Mouse (Mus musculus): ENCODE results near the gene Rdh5. TPM values are rescaled to one million over a fixed set of nuclear protein-coding genes. Genes with fewer than 3 reads are reported as not detected.

Rdh5 gene
- polyA plus RNA-seq, 1 experiment from 2014 or later: 13.0 TPM

- Histone ChIP-seq H3K4me1 (replicated peaks; ENCODE audit: control insufficient read depth, insufficient read depth, low read length) (no peaks in the 10 kb centered on the region), H3K27ac (ENCODE audit: low read depth, low read length) (no peak overlapping the region), H3K9ac (ENCODE audit: low read depth, low read length) (no peak overlapping the region), H3K4me2 (replicated peaks; ENCODE audit: low read depth) (no peak overlapping the region), H3K36me3 (ENCODE audit: control insufficient read depth, insufficient read depth) (no peaks in the 10 kb centered on the region), H3K9me3 (ENCODE audit: control insufficient read depth) (no peaks in the 10 kb centered on the region), H3K27me3 (replicated peaks; ENCODE audit: control insufficient read depth, insufficient read depth, low read length) (no peaks in the 10 kb centered on the region), H3K4me3 (ENCODE audit: low read depth, low read length) (no peak overlapping the region)
- 83% methylated on average over 3 of the region's 3 CpGs for WGBS
- ATAC-seq: no peak
- TF ChIP-seq CTCF (IDR thresholded peaks at IDR 0.05; ENCODE audit: low read depth): no peak
Measured at GRCm38 (mm10) chr10:128902409-128902988, 20.2 kb downstream of the Rdh5 start.

GRCm38 (mm10) chr10:128901409-128901808 is 21.3 kb downstream of the Rdh5 start:
- H3K9me3 ChIP-seq (ENCODE audit: control insufficient read depth): no peaks in the 10 kb centered on the region
- no peak for ATAC-seq
- H3K27ac ChIP-seq (ENCODE audit: low read depth, low read length): no peak overlapping the region
- H3K36me3 ChIP-seq (ENCODE audit: control insufficient read depth, insufficient read depth): no peaks in the 10 kb centered on the region
- no peaks in the 10 kb centered on the region for H3K4me1 ChIP-seq (replicated peaks; ENCODE audit: control insufficient read depth, insufficient read depth, low read length)
- WGBS: 82% methylated on average over 1 of the region's 1 CpGs
- no peak for TF ChIP-seq CTCF (IDR thresholded peaks at IDR 0.05; ENCODE audit: low read depth)
- no peak overlapping the region for H3K4me2 ChIP-seq (replicated peaks; ENCODE audit: low read depth)
- H3K27me3 ChIP-seq (replicated peaks; ENCODE audit: control insufficient read depth, insufficient read depth, low read length): peaks cover 3% of the 10 kb centered on the region; the same call in 1 of the 2 replicates
- no peak overlapping the region for H3K4me3 ChIP-seq (ENCODE audit: low read depth, low read length)
- no peak overlapping the region for H3K9ac ChIP-seq (ENCODE audit: low read depth, low read length)

- Histone ChIP-seq H3K9me3 (ENCODE audit: control insufficient read depth) (no peaks in the 10 kb centered on the region), H3K4me1 (replicated peaks; ENCODE audit: control insufficient read depth, insufficient read depth, low read length) (no peaks in the 10 kb centered on the region), H3K36me3 (ENCODE audit: control insufficient read depth, insufficient read depth) (no peaks in the 10 kb centered on the region), H3K4me3 (ENCODE audit: low read depth, low read length) (no peak within 1 kb of the TSS), H3K4me2 (replicated peaks; ENCODE audit: low read depth) (no peak within 1 kb of the TSS), H3K27me3 (replicated peaks; ENCODE audit: control insufficient read depth, insufficient read depth, low read length) (peaks cover 10% of the 10 kb centered on the region), H3K27ac (ENCODE audit: low read depth, low read length) (no peak within 1 kb of the TSS), H3K9ac (ENCODE audit: low read depth, low read length) (no peak within 1 kb of the TSS)
- 69% methylated on average over 3 of the region's 3 CpGs for WGBS
- TF ChIP-seq CTCF (IDR thresholded peaks at IDR 0.05; ENCODE audit: low read depth): no peak
- ATAC-seq: no peak
Measured at GRCm38 (mm10) chr10:128900698-128901097, 22.0 kb downstream of the Rdh5 start, which contains the start of gene Cd63. Cd63 (plus strand) TSS chr10:128900989.

- Histone ChIP-seq H3K27ac (ENCODE audit: low read depth, low read length) (no peak overlapping the region), H3K4me2 (replicated peaks; ENCODE audit: low read depth) (no peak overlapping the region), H3K4me3 (ENCODE audit: low read depth, low read length) (no peak overlapping the region), H3K9me3 (ENCODE audit: control insufficient read depth) (no peaks in the 10 kb centered on the region), H3K36me3 (ENCODE audit: control insufficient read depth, insufficient read depth) (no peaks in the 10 kb centered on the region), H3K4me1 (replicated peaks; ENCODE audit: control insufficient read depth, insufficient read depth, low read length) (no peaks in the 10 kb centered on the region), H3K27me3 (replicated peaks; ENCODE audit: control insufficient read depth, insufficient read depth, low read length) (peaks cover 11% of the 10 kb centered on the region), H3K9ac (ENCODE audit: low read depth, low read length) (no peak overlapping the region)
- no peak for TF ChIP-seq CTCF (IDR thresholded peaks at IDR 0.05; ENCODE audit: low read depth)
- no peak for ATAC-seq
- WGBS: 75% methylated on average over 6 of the region's 6 CpGs
Measured at GRCm38 (mm10) chr10:128899759-128900490, 22.8 kb downstream of the Rdh5 start.

GRCm38 (mm10) chr10:128897501-128897900 is 25.2 kb downstream of the Rdh5 start:
- no peak overlapping the region for H3K4me3 ChIP-seq (ENCODE audit: low read depth, low read length)
- no peak for ATAC-seq
- no peaks in the 10 kb centered on the region for H3K4me1 ChIP-seq (replicated peaks; ENCODE audit: control insufficient read depth, insufficient read depth, low read length)
- 15% methylated on average over 1 of the region's 1 CpGs for WGBS
- no peak for TF ChIP-seq CTCF (IDR thresholded peaks at IDR 0.05; ENCODE audit: low read depth)
- H3K4me2 ChIP-seq (replicated peaks; ENCODE audit: low read depth): no peak overlapping the region
- no peak overlapping the region for H3K9ac ChIP-seq (ENCODE audit: low read depth, low read length)
- peaks cover 16% of the 10 kb centered on the region for H3K27me3 ChIP-seq (replicated peaks; ENCODE audit: control insufficient read depth, insufficient read depth, low read length)
- no peaks in the 10 kb centered on the region for H3K36me3 ChIP-seq (ENCODE audit: control insufficient read depth, insufficient read depth)
- no peak overlapping the region for H3K27ac ChIP-seq (ENCODE audit: low read depth, low read length)
- H3K9me3 ChIP-seq (ENCODE audit: control insufficient read depth): no peaks in the 10 kb centered on the region

GRCm38 (mm10) chr10:128896807-128897206 is 25.9 kb downstream of the Rdh5 start:
- Histone ChIP-seq H3K4me2 (replicated peaks; ENCODE audit: low read depth) (no peak overlapping the region), H3K36me3 (ENCODE audit: control insufficient read depth, insufficient read depth) (no peaks in the 10 kb centered on the region), H3K4me3 (ENCODE audit: low read depth, low read length) (no peak overlapping the region), H3K9me3 (ENCODE audit: control insufficient read depth) (no peaks in the 10 kb centered on the region), H3K27me3 (replicated peaks; ENCODE audit: control insufficient read depth, insufficient read depth, low read length) (peaks cover 19% of the 10 kb centered on the region), H3K4me1 (replicated peaks; ENCODE audit: control insufficient read depth, insufficient read depth, low read length) (no peaks in the 10 kb centered on the region), H3K27ac (ENCODE audit: low read depth, low read length) (no peak overlapping the region), H3K9ac (ENCODE audit: low read depth, low read length) (no peak overlapping the region)
- TF ChIP-seq CTCF (IDR thresholded peaks at IDR 0.05; ENCODE audit: low read depth): no peak
- 43% methylated on average over 1 of the region's 1 CpGs for WGBS
- no peak for ATAC-seq

Data from intestine, postnatal 0 days (tissue).